Mouse (Mus musculus) forebrain, postnatal 0 days (tissue): Measurements from ENCODE around the gene Gdnf. TPM values are rescaled to one million over a fixed set of nuclear protein-coding genes. Genes with fewer than 3 reads are reported as not detected.

ENCODE experiments used
- ATAC-seq: fragments of 200-750 bp; cut with Nextera tagmentation; 2 replicates; pipeline ENCODE4 v1.8.0; 2017; ENCODE audit warnings: mild to moderate bottlenecking, moderate library complexity
- DNase-seq: peaks from one replicate; pipeline ENCODE4 v3.0.0-alpha.2; 2015
- H3K27ac ChIP-seq: fragments of 300-500 bp; sonication (generic); 2 replicates; pipeline ENCODE4 v1.5.1; 2014; ENCODE audit warnings: low read depth, mild to moderate bottlenecking, antibody characterized with exemption, low read length, moderate library complexity, mixed read lengths
- H3K27me3 ChIP-seq: fragments of 300-500 bp; sonication (generic); 2 replicates; pipeline ENCODE4 v1.6.1; 2014; ENCODE audit warnings: mild to moderate bottlenecking, low read length, mixed read lengths; ENCODE audit not compliant: insufficient read depth
- H3K36me3 ChIP-seq: fragments of 300-500 bp; sonication (generic); 2 replicates; pipeline ENCODE4 v1.6.1; 2014; ENCODE audit warnings: mild to moderate bottlenecking, moderate library complexity; ENCODE audit not compliant: insufficient read depth
- H3K4me1 ChIP-seq: fragments of 300-500 bp; sonication (generic); 2 replicates; pipeline ENCODE4 v1.6.1; 2014; ENCODE audit warnings: antibody characterized with exemption; ENCODE audit not compliant: insufficient read depth
- H3K4me2 ChIP-seq: fragments of 300-500 bp; sonication (generic); 2 replicates; pipeline ENCODE4 v1.6.1; 2014; ENCODE audit warnings: low read depth, mild to moderate bottlenecking, moderate library complexity
- H3K4me3 ChIP-seq: fragments of 300-500 bp; sonication (generic); 2 replicates; pipeline ENCODE4 v1.5.1; 2014; ENCODE audit warnings: low read depth, low read length, mixed read lengths
- H3K9ac ChIP-seq: fragments of 300-500 bp; sonication (generic); 2 replicates; pipeline ENCODE4 v1.6.1; 2014; ENCODE audit warnings: mild to moderate bottlenecking
- H3K9me3 ChIP-seq: fragments of 300-500 bp; sonication (generic); 2 replicates; pipeline ENCODE4 v1.6.1; 2016; ENCODE audit warnings: low read length
- CTCF ChIP-seq: sonication (generic); IDR thresholded peaks from 2 replicates; pipeline ENCODE4 v1.5.1; 2016; ENCODE audit warnings: antibody characterized with exemption, control low read depth, low read depth
- WGBS: fragments of 180-500 bp; shearing (Covaris S2); extraction: QIAGEN DNeasy Blood & Tissue Kit; methylation state at CpG from one replicate; pipeline ENCODE4 v1.1.7; 2014; 5-methylcytosine and 5-hydroxymethylcytosine counted together
- polyA plus RNA-seq: library from polyadenylated mRNA; unstranded; fragments of >200 nt; fragmentation: Nextera tagmentation; extraction: Ambion mirVana; gene quantifications from 2 replicates; pipeline ENCODE4 v1.2.1, GENCODE M21; 2015
- total RNA-seq: library from RNA; depleted of rRNA; stranded (reverse); fragments of >200 nt; gene quantifications from 2 replicates; pipeline ENCODE4 v1.2.3, GENCODE M21; 2014

Gene Gdnf
- total and polyA plus RNA-seq, 2 experiments from 2014 or later, result 0.11 to 0.29 TPM

DNA sequence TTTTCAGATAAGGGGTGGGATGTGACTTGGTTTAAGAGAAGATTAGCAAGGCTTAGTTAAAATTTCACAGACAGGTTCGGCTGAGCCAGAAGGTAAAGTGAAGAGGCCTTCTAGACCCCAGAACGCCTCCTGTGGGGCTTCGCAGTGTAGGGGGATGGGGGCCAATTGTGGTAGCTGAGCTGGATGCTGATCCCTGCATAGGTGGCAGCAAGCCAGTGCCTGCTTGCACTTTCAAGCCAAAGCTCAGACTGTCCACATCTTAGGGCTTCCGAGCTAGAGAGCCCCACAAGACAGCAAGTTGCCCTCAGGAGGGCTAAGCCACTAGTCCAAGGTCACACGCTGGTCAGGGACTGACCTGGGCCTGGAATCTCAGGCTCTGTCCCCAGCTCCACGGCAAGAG is 13.2 kb downstream of the Gdnf start:
- Histone ChIP-seq H3K9ac (no peak overlapping the region), H3K36me3 (no peaks in the 10 kb centered on the region), H3K4me3 (no peak overlapping the region), H3K4me2 (no peak overlapping the region), H3K27me3 (no peaks in the 10 kb centered on the region; the same call in 1 of the 2 replicates), H3K9me3 (no peaks in the 10 kb centered on the region), H3K27ac (no peak overlapping the region), H3K4me1 (no peaks in the 10 kb centered on the region)
- ATAC-seq (no peak), DNase-seq (no peak)
- TF ChIP-seq CTCF, result no peak
- WGBS, result 69% methylated on average over 6 of the region's 6 CpGs

DNA sequence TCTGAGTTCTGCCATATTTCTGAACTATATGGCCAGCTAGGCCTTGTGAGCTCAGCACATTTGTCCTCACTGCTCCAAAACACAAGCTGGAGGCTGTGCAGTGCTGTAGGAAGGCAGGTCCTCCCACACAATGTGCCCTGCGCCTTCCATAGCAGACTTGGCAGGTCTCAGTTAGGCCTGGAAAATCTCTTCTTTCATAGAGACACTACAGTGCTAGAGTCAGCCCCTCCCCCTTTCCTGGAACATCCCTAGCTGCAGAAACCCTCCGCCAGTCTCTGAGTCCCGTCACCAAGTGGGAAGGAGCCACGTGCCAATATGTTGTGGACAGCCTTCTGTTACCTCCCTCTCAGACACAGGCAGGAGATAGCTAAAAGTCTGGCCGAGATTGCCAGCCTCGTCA is 14.9 kb downstream of the Gdnf start:
- 32% methylated on average over 6 of the region's 6 CpGs for WGBS
- Histone ChIP-seq H3K27me3 (no peaks in the 10 kb centered on the region; the same call in 1 of the 2 replicates), H3K4me3 (no peak overlapping the region), H3K9ac (no peak overlapping the region), H3K27ac (no peak overlapping the region), H3K4me1 (no peaks in the 10 kb centered on the region), H3K4me2 (no peak overlapping the region), H3K9me3 (no peaks in the 10 kb centered on the region), H3K36me3 (no peaks in the 10 kb centered on the region)
- no peak for DNase-seq
- peak; percentile 78 for ATAC-seq
- no peak for TF ChIP-seq CTCF

DNA sequence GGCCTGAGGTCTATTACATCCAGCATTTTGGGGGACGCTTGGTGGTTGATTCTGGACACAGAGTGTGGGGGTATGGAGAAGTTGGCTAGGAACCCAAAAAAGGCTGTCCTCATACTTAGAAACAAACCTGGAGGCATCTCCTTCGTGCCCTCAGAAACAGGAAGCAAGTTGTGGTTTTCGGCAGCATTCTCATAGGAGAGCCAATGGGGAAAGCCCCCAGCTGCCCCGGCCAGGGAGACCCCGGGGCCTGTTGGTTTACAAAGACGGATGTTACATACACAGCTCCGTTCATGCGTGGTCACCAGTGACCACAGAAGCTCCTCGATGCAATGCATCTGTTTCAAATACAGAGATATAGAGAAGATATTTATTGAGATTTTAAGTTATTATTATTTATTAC is 24.8 kb downstream of the Gdnf start:
- H3K4me2 ChIP-seq, result no peak overlapping the region
- 92% methylated on average over 9 of the region's 9 CpGs for WGBS

DNA sequence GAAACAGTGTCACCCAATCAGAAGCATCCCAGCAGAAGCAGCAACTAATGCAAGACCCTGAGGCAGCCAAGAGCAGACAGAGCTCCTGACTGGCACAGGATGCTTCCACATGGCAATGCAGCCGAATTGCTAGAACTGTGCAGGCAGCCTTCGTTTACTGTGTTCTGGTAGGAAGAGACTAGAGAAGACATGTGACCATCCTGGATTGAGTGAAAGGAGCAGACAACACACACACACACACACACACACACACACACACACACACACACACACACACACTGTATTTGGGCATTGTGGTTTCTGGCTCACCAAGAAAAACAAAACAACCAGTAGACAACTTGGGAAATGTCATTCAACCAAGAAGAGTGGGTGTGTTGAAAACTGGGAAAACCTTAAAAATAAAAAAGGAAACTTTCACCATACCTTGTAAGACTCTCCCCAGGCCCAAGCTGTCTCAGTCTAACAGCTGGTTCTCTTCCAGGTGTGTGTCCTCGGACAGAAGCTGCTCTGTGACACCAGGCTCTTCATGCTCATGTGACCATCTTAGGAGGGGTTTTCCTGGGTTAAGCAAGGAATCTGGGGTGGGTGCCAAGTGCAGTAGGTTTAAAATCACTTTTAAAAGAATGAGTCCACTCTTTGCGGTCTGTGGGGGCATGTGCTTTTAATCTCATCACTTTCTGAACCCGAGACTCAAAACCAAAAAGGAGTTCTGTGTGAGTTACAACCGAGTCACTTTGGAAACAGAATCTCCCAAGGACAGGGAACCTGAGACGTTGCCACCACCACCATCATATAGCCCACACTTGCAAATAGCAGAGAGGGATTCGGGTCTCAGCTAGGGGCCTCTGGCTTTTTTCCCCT is 27.6 kb downstream of the Gdnf start:
- ATAC-seq (0 out of 2 replicates have a peak, but pooled peaks have one; percentile 18), DNase-seq (no peak)
- H3K4me2 ChIP-seq, result no peak overlapping the region
- H3K9ac ChIP-seq, result no peak overlapping the region
- no peaks in the 10 kb centered on the region for H3K36me3 ChIP-seq
- WGBS, result 69% methylated on average over 8 of the region's 8 CpGs
- no peak for TF ChIP-seq CTCF
- H3K27me3 ChIP-seq, result no peaks in the 10 kb centered on the region
- no peak overlapping the region for H3K4me3 ChIP-seq
- no peaks in the 10 kb centered on the region for H3K9me3 ChIP-seq
- H3K27ac ChIP-seq, result no peak overlapping the region
- H3K4me1 ChIP-seq, result no peaks in the 10 kb centered on the region

More for the DNA sequence above, 24.8 kb downstream of the Gdnf start:
- TF ChIP-seq CTCF, result no peak
- Histone ChIP-seq H3K9ac (no peak overlapping the region), H3K4me3 (no peak overlapping the region), H3K36me3 (no peaks in the 10 kb centered on the region), H3K27me3 (no peaks in the 10 kb centered on the region), H3K27ac (no peak overlapping the region), H3K4me1 (no peaks in the 10 kb centered on the region), H3K9me3 (no peaks in the 10 kb centered on the region)
- DNase-seq (no peak), ATAC-seq (no peak)

DNA sequence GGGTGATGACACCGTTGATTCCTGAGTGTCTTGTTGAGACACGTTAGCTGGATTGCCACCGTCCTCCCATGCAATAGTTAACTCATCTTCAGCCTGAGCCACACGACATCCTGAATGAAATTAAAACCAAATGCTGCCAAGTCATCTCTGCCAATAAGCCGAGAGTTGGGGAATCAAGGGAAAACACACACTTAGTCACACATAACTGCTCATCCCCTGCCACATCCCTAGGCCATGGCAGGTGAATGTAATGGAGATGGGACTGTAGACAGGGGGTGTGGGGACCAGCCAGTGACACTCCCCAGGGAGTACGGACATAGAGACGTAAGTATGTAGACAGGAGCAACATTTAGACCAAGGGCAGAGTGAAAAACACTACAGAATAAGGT is 28.3 kb downstream of the Gdnf start:
- WGBS, result 70% methylated on average over 7 of the region's 7 CpGs

DNA sequence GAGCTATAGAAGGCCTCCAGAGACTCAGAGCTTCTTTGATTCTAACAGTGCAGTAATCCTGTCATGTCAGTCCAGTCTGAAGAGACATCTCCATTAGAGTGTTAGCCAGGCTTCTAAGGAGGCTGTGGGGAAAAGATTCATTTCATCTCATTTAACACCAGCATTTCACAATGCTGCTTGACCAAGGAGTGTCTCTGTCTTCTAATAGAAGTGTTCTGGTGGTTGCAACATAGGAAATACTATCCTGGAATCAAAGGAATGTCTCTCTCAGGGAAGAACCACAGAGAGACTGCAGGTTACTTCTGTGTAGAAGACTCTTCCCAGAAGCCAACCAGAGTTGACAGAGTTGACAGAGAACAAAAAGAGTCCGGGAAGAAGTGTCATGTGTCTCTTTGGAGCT is 31.0 kb downstream of the Gdnf start:
- H3K4me1 ChIP-seq, result no peaks in the 10 kb centered on the region
- WGBS, result 77% methylated on average over 1 of the region's 1 CpGs
- no peaks in the 10 kb centered on the region for H3K27me3 ChIP-seq
- DNase-seq (no peak), ATAC-seq (no peak)
- H3K27ac ChIP-seq, result no peak overlapping the region
- no peaks in the 10 kb centered on the region for H3K9me3 ChIP-seq
- no peaks in the 10 kb centered on the region for H3K36me3 ChIP-seq
- H3K4me3 ChIP-seq, result no peak overlapping the region
- H3K4me2 ChIP-seq, result no peak overlapping the region
- TF ChIP-seq CTCF, result no peak
- H3K9ac ChIP-seq, result no peak overlapping the region

More for the DNA sequence above, 28.3 kb downstream of the Gdnf start:
- ATAC-seq (no peak), DNase-seq (no peak)
- H3K27ac ChIP-seq, result no peak overlapping the region
- no peaks in the 10 kb centered on the region for H3K36me3 ChIP-seq
- no peak for TF ChIP-seq CTCF
- no peaks in the 10 kb centered on the region for H3K9me3 ChIP-seq
- no peak overlapping the region for H3K4me3 ChIP-seq
- H3K9ac ChIP-seq, result no peak overlapping the region
- no peak overlapping the region for H3K4me2 ChIP-seq
- no peaks in the 10 kb centered on the region for H3K27me3 ChIP-seq
- no peaks in the 10 kb centered on the region for H3K4me1 ChIP-seq

DNA sequence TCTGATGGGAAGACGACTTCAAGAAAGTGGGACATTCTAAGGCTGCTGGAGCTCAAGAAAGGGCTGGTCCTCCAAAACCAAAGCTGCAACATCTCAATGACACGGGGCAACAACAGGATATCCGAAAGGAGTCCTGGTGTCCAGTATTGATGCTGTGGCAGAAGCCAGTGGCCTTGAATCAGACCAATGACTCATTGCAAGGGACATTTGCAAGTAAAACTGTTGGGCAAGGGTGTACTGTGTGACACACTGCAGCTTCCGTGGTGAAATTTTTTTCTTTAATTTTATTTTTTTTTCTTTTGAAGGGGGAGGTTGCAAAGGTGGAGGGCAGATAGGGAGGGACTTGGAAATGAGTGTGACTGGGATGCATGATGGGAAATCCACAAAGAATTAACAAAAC is 31.8 kb downstream of the Gdnf start:
- no peak overlapping the region for H3K9ac ChIP-seq
- H3K27ac ChIP-seq, result no peak overlapping the region
- no peaks in the 10 kb centered on the region for H3K27me3 ChIP-seq
- 90% methylated on average over 4 of the region's 4 CpGs for WGBS
- H3K4me3 ChIP-seq, result no peak overlapping the region
- no peak for DNase-seq
- H3K4me2 ChIP-seq, result no peak overlapping the region
- no peak for ATAC-seq
- H3K9me3 ChIP-seq, result no peaks in the 10 kb centered on the region
- no peak for TF ChIP-seq CTCF
- H3K4me1 ChIP-seq, result no peaks in the 10 kb centered on the region
- no peaks in the 10 kb centered on the region for H3K36me3 ChIP-seq
